Mouse (Mus musculus) intestine, postnatal 0 days (tissue): ENCODE measurements at regions not wholly inside any gene's neighbourhood (a gene's known extent, or its start where the extent isn't known, plus 50 kb on each side); places are given as distances from the start of the nearest gene placed in this dataset.

ENCODE experiments used
- ATAC-seq: fragments of 200-750 bp; cut with Nextera tagmentation; 2 replicates; pipeline ENCODE4 v1.8.0; 2017; ENCODE audit warnings: mild to moderate bottlenecking, moderate TSS enrichment, moderate library complexity
- H3K27ac ChIP-seq: fragments of 300-500 bp; sonication (generic); 2 replicates; pipeline ENCODE4 v1.5.1; 2014; ENCODE audit warnings: mild to moderate bottlenecking, low read depth, low read length, moderate library complexity
- H3K27me3 ChIP-seq: fragments of 300-500 bp; sonication (generic); replicated peaks from 2 replicates; pipeline ENCODE4 v1.6.1; 2014; ENCODE audit warnings: low read length, mixed read lengths; ENCODE audit not compliant: control insufficient read depth, insufficient read depth
- H3K36me3 ChIP-seq: fragments of 300-500 bp; sonication (generic); 2 replicates; pipeline ENCODE4 v1.6.1; 2014; ENCODE audit warnings: mild to moderate bottlenecking, moderate library complexity; ENCODE audit not compliant: control insufficient read depth, insufficient read depth
- H3K4me1 ChIP-seq: fragments of 300-500 bp; sonication (generic); replicated peaks from 2 replicates; pipeline ENCODE4 v1.6.1; 2014; ENCODE audit warnings: antibody characterized with exemption, low read length, mixed read lengths; ENCODE audit not compliant: control insufficient read depth, insufficient read depth
- H3K4me2 ChIP-seq: fragments of 300-500 bp; sonication (generic); replicated peaks from 2 replicates; pipeline ENCODE4 v1.6.1; 2014; ENCODE audit warnings: low read depth, mild to moderate bottlenecking, moderate library complexity
- H3K4me3 ChIP-seq: fragments of 300-500 bp; sonication (generic); 2 replicates; pipeline ENCODE4 v1.5.1; 2014; ENCODE audit warnings: low read depth, low read length
- H3K9ac ChIP-seq: fragments of 300-500 bp; sonication (generic); 2 replicates; pipeline ENCODE4 v1.6.1; 2014; ENCODE audit warnings: mild to moderate bottlenecking, low read depth, low read length
- H3K9me3 ChIP-seq: fragments of 300-500 bp; sonication (generic); 2 replicates; pipeline ENCODE4 v1.6.1; 2016; ENCODE audit warnings: mixed run types; ENCODE audit not compliant: control insufficient read depth
- CTCF ChIP-seq: sonication (generic); IDR thresholded peaks from 2 replicates; pipeline ENCODE4 v1.5.1; 2016; ENCODE audit warnings: low read depth, mild to moderate bottlenecking, control low read depth, antibody characterized with exemption, moderate library complexity
- WGBS: fragments of 180-500 bp; shearing (Covaris S2); extraction: QIAGEN DNeasy Blood & Tissue Kit; methylation state at CpG from one replicate; pipeline ENCODE4 v1.1.7; 2014; 5-methylcytosine and 5-hydroxymethylcytosine counted together

DNA sequence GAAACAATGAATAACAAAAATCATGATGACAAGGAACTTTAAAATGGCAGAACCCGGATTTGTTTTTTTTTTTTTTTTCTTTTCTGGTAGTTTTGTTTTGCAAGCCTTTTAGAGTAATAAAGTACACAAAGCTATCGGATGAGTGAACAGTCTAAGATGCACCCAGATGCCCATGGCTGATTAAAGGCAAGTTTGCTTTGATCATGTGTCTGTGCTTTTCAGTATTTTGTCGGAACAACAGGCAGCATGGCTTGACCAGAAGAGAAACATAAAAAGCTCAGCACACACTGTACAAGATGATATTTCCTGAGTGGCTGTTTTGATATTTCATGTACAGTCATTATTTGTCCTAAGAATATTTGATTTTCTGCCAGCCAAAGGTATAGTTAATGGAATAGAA is 1466.6 kb upstream of the Tenm3 start:
- WGBS, result 80% methylated on average over 3 of the region's 3 CpGs
- no peak for ATAC-seq
- no peaks in the 10 kb centered on the region for H3K4me1 ChIP-seq

DNA sequence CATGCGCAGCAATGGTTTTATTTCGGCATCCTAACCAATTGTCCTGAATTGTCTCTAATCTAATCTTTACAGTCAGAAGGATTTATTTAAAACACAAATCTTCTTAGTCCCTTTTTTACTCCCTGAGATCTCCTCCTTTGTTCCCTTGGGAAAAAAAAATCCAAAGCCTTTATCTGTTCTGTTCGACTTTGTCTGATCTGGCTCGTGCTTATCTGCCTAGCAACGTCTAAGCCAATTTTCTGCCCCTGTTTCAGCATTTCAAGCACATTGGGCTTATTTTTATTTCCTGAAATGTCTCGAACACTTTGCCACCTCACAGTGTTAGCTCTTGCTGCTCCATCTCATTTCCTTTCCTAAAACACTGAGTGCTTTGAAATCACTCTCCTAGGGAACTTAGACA is 1456.6 kb upstream of the Tenm3 start:
- H3K27me3 ChIP-seq, result no peaks in the 10 kb centered on the region
- no peak overlapping the region for H3K4me2 ChIP-seq
- H3K4me3 ChIP-seq, result no peak overlapping the region
- no peak overlapping the region for H3K27ac ChIP-seq
- no peak for TF ChIP-seq CTCF
- no peaks in the 10 kb centered on the region for H3K9me3 ChIP-seq
- no peaks in the 10 kb centered on the region for H3K4me1 ChIP-seq
- ATAC-seq, result no peak
- 58% methylated on average over 6 of the region's 6 CpGs for WGBS
- H3K9ac ChIP-seq, result no peak overlapping the region
- H3K36me3 ChIP-seq, result no peaks in the 10 kb centered on the region

More for the DNA sequence above, 1466.6 kb upstream of the Tenm3 start:
- H3K4me3 ChIP-seq, result no peak overlapping the region
- H3K9me3 ChIP-seq, result no peaks in the 10 kb centered on the region
- H3K36me3 ChIP-seq, result no peaks in the 10 kb centered on the region
- no peak overlapping the region for H3K4me2 ChIP-seq
- no peaks in the 10 kb centered on the region for H3K27me3 ChIP-seq
- no peak overlapping the region for H3K27ac ChIP-seq
- no peak overlapping the region for H3K9ac ChIP-seq
- TF ChIP-seq CTCF, result no peak

DNA sequence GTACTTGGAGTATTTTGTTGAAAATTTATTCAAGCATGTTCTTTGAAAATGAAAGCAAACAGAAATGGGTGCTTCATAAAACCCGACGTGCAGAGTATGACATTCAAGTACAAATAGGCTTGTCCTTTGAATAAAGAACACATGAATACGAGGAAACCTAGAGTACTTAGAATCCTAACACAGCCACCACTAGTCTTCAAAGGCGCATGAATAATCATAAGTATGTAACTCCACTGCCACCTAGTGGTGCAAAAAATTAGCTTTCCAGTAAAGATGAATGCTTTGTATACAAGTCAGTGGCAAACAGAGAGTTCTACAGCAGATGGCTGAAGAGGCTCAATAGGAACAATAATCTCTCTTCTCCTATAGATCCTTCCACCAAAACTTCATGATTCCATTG is 1449.8 kb upstream of the Tenm3 start:
- WGBS, result 3% methylated on average over 4 of the region's 4 CpGs
- H3K36me3 ChIP-seq, result no peaks in the 10 kb centered on the region
- H3K27ac ChIP-seq, result no peak overlapping the region
- TF ChIP-seq CTCF, result peak; percentile 91
- no peak overlapping the region for H3K4me3 ChIP-seq
- H3K4me2 ChIP-seq, result no peak overlapping the region
- no peaks in the 10 kb centered on the region for H3K9me3 ChIP-seq
- no peaks in the 10 kb centered on the region for H3K4me1 ChIP-seq
- no peaks in the 10 kb centered on the region for H3K27me3 ChIP-seq
- no peak for ATAC-seq
- H3K9ac ChIP-seq, result no peak overlapping the region

DNA sequence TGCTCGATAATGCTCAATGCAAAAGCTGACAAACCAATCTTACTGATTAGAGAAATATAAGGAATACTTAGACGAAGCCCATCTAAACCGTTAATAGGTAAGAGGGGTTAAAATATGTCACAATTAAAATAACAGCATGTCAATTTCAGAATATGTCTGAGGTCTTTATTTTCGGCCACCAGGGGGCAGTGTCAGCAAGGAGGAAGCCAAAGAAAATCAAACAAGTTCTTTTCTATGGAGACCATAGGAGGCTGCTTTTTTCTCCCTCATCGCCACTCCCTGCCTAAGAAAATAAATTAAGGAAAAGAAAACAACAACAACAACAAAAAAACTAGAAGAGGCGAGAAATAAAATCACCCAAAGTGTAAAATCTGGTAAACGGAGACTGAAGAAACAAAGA is 1448.4 kb upstream of the Tenm3 start:
- ATAC-seq, result no peak
- Histone ChIP-seq H3K4me1 (no peaks in the 10 kb centered on the region), H3K9ac (no peak overlapping the region), H3K27ac (no peak overlapping the region), H3K4me3 (no peak overlapping the region), H3K27me3 (no peaks in the 10 kb centered on the region), H3K36me3 (no peaks in the 10 kb centered on the region), H3K4me2 (no peak overlapping the region), H3K9me3 (no peaks in the 10 kb centered on the region)
- TF ChIP-seq CTCF, result peak; percentile 77
- 47% methylated on average over 7 of the region's 7 CpGs for WGBS

DNA sequence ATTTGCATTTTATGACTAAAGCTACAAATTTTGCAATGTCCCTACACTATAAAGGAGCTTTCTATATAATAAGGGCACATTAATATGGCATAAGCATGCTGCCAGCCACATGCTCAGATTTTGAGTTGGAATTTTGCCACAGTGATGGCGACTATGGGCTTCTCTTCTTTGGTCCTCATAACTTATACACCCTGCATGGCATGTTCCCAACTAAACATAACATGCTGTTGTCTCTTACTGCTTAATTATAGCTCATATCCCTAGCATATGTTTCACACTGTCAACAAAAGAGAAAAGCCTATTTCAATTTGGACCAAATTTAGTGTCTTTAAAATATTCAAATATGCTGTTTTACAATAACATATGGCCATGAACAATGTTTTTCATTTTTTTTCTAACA is 1432.6 kb upstream of the Tenm3 start:
- Histone ChIP-seq H3K4me2 (no peak overlapping the region), H3K4me3 (no peak overlapping the region), H3K27ac (no peak overlapping the region), H3K9ac (no peak overlapping the region), H3K4me1 (no peaks in the 10 kb centered on the region), H3K9me3 (no peaks in the 10 kb centered on the region), H3K27me3 (no peaks in the 10 kb centered on the region), H3K36me3 (no peaks in the 10 kb centered on the region)
- TF ChIP-seq CTCF, result no peak
- 72% methylated on average over 1 of the region's 1 CpGs for WGBS
- no peak for ATAC-seq

DNA sequence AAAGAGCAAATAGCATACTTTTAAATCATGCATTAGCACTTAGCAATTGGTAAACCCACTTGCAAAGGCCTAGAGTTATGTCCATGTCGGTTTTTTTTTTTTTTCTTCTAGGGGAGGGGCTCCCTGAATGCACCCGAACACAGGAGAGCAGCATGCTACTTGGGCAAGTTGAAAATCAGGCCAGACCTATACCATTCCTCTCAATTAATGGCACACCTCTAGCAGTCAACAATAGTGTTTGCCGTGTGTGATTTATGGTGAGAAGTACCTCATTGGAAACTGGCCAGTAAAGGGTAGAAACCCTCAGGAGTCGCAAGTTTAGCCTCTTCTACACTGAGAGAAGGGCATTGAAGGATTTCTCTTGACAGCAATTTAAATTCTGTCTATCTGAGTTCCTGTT is 1421.0 kb upstream of the Tenm3 start:
- 50% methylated on average over 4 of the region's 4 CpGs for WGBS
- Histone ChIP-seq H3K9me3 (no peaks in the 10 kb centered on the region), H3K27me3 (no peaks in the 10 kb centered on the region), H3K27ac (no peak overlapping the region), H3K9ac (no peak overlapping the region), H3K36me3 (no peaks in the 10 kb centered on the region), H3K4me2 (no peak overlapping the region), H3K4me3 (no peak overlapping the region), H3K4me1 (no peaks in the 10 kb centered on the region)
- no peak for ATAC-seq
- no peak for TF ChIP-seq CTCF
